Mouse (Mus musculus) thymus, adult 18-20 months (tissue): ENCODE measurements around the gene Tbcc.

ENCODE experiments used
- DNase-seq, 2 experiments: peaks; one replicate each; pipeline ENCODE4 v3.0.0; 2022; ENCODE audit warnings: mixed read lengths in 2 of 2

The Tbcc gene

DNA sequence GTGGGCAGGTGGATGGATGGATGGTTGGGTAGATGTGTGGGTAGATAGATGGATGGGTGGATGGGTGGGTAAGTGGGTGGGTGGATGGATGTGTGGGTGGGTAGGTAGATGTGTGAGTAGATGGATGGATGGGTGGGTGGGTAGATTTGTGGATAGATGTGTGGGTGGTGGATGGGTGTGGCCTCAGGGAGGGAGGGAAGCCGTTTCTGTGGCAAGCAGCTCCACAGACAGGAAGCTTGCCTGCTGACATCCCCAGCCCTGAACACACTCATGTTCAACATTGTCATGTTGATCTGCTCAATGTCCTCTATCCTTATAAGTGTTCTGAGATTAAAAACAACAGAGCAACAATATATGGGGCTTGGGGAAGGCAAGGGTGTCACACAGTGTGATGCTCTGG, 19.6 kb upstream of the Tbcc start:
- no peak for DNase-seq

GRCm38 (mm10) chr17:46872806-46873205, 17.7 kb upstream of the Tbcc start:
- DNase-seq, result no peak

DNA sequence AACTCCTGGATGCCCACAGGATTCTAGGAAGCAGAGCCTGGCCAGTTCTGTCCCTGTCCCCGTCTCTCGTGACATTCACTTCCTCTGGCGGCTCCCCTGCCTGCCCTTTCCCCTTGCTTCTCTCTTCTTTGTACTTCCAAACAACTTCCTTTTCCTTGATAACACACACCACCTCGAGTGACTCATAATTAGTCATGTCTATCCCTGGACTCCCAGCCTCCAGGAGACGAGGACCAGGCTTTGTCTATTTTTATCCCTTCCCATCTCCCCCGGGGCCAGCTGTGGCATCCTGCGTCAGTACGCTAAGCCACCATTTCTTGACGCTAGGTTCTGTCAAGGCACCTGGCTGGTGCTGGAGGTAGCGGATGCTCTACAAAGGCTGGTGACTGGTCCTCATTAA, 16.4 kb upstream of the Tbcc start:
- DNase-seq, result no peak

GRCm38 (mm10) chr17:46875626-46876025, 14.9 kb upstream of the Tbcc start:
- no peak for DNase-seq

- no peak for DNase-seq
These were observed 14.0 kb upstream of the Tbcc start for GRCm38 (mm10) chr17:46876371-46876950.

- no peak for DNase-seq
These were observed 13.4 kb upstream of the Tbcc start for GRCm38 (mm10) chr17:46877061-46877460.

GRCm38 (mm10) chr17:46879841-46880311, 10.6 kb upstream of the Tbcc start:
- DNase-seq, result no peak

GRCm38 (mm10) chr17:46880322-46880721, 10.2 kb upstream of the Tbcc start:
- no peak for DNase-seq

DNA sequence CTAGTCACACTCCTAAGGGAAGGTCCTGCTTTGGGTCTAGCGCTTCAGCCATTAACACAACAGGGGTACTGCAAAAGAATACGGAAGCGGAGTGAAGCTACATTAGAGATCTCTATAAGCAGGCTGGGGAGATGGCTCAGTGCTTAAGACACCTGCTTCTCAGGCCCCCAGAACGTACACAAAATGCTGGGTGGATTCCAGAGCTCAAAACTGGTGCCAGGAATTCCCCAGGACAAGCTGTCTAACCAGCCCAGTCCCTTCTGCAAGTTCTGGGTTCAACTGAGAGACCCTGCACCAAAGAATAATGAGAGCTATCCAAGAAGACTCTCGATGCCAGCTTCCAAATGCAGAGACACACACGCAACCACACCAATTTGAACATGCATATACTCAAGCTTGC, 8.8 kb upstream of the Tbcc start:
- DNase-seq, result no peak

- DNase-seq, result no peak
These were observed 7.4 kb upstream of the Tbcc start for GRCm38 (mm10) chr17:46883107-46883506.

DNA sequence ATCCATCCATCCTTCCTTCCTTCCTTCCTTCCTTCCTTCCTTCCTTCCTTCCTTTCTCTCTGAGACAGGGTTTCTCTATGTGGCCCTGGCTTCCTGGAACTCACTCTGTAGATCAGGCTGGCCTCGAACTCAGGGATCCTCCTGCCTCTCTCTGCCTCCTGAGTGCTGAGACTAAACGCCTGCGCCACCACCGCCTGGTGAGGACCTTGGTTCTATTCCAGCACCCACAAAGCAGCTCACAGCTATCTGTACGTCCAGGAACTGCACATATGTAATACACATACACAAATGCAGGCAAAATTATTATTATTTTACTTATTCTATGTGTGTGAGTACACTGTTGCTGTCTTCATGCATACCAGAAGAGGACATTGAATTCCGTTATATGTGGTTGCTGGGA, 5.7 kb upstream of the Tbcc start:
- DNase-seq, result no peak

DNA sequence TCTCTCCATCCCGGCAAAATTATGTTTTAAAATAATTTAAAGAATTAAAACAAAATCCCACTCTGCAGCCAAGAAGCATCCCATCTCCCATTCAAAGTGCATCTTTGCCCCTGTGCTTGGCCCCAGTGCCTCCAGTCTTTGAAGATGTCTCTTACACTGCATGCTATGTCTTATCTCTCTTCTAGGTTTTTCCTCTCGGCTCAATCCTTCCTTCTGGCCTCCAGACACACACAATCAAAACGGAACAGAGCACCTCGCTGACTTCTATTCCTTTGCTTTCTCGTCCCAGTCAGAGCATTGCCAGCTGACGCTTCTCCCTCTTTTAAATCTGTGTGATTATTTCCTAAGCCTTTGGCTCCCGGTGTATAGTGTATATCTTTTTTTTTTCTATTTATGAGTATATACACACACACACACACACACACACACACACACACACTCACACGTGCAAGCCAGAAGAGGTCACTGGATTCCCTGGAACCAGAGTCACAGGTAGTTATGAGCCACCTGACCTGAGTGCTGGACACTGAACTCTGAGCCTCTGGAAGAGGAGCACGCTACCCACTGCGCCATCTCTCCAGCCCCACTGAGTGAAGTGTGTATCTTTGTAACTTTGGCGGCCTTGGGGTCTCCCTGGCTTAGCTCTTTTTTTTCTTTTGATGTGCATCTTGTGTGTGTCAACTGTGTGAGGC, 5.1 kb upstream of the Tbcc start:
- no peak for DNase-seq

DNA sequence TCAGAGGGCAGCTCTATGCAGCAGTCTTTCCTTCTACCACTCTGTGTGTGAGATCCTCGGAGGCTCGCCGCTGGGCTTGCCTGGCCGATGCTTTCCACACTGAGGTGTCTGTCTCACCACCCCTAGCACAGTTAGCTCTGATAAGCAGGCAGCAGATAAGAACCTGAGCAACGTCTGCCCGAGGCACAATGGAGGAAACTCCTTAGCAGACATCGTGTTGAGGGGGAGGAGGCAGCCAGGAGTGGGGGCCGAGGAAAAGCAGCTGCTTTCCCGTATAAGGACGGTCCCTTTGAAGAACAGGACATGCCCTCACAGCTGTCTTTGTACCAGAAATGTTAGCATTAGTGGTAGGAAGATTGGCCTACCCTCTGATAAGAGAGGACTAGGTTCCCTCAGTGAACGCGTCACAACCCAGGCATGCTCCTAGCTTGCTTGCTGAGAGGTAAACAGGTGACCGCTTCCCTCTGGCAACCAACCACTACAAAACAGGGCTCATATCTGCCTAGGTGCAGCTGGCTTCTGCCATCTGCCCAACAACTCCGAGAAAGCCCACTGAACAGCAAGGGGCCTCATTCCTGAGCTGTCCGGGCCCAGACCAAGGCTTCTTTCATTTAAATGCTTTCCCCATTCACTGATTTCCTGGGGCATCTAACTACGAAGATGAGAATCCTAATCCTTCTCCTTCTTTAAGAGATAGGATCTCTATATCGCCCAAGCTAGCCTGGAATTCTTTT, 4.4 kb upstream of the Tbcc start:
- DNase-seq, result no peak

DNA sequence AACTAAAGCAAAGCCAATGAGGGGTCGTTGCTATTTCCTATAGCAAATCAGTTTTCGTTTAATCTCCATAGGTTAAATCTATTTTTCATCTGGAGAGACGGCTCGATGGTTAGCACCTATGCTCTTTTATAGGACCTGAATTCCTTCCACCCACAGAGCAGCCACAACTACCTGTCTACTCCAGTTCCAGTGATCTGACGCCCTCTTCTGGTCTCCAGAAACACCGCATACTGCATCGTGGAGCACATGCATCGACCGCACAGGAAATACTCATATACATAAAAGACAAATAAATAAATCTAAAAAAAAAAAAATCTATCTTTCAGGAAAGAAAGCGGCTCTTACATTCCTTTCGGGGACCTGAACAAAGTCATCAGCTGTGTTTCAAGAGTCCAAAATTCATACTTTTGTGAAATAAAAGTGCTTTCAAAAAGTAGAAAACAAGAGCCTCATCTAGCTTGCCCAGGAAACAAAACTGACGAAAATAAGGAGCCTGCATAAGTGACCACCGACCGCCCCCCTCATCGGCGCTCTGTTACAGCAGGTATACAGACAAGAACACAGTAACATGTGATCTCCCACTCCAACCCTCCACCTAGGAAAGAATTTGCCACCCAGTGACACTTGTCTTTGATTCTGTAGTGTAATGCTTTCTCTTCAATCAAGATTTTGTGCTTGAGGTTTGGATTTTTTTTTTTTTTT, 1.8 kb upstream of the Tbcc start:
- peak in 1 of 2 experiments; percentile 45 for DNase-seq

- peak; percentile 52 to 68 for DNase-seq
These were observed 917 bp upstream of the Tbcc start for GRCm38 (mm10) chr17:46889450-46890084.

GRCm38 (mm10) chr17:46890843-46891594, 535 bp downstream of the Tbcc start:
- DNase-seq, result peak; percentile 40 to 55

DNA sequence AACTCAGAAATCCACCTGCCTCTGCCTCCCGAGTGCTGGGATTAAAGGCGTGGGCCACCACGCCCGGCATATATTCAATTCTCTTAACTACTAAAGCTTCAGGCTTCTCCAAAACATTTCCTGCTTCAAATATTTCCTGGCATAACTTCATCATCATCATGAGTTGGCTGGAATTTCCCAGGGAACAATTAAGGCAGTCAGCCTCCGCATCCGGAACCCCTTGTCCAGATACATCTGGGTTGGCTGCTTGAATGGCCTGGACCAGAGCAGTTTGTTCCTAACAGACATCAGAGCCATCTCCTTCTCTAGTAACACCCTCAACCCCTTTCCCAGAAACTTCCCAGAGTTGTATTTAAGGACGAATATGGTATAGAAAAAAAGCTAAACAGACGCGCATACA, 4.9 kb downstream of the Tbcc start:
- DNase-seq, result no peak

DNA sequence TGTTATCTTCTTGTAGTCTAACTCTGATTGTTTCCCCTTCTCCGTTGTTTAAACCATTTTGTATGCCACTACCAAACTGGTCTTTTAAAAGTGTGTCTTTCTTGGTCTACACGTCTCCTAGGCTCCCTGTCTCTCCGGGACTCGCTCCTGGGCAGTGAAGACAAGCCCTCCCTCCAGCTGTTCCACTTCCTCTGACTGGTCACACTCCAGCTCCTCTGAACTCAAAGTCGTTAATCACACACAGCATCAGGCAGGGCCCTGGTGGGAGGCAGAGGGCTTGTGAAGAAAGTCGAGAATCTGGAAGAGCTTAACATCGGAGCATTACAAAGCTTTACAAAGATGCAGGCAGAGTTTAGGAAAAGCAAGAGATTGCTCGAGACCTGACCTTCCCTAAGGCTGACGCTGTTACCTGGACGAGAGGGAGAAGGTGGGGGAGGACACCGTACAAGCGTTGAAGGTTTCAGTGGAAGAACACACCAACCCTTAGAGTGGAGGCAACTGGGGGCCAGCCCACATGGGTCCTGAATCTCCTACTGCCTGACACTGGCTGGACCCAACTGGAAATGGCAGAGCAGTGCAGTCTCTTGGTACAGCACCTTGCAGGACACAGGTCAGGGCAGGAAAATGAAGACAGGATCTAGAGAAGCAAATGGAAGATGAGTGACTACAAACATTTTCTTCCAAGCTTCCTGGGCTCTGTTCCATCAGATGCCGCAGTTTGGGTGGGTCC, 6.9 kb downstream of the Tbcc start:
- no peak for DNase-seq

- DNase-seq, result no peak
These were observed 10.5 kb downstream of the Tbcc start for GRCm38 (mm10) chr17:46900941-46901340.

- DNase-seq, result peak; percentile 32 to 33
These were observed 13.5 kb downstream of the Tbcc start for GRCm38 (mm10) chr17:46903876-46904490.

GRCm38 (mm10) chr17:46910186-46910585, 19.7 kb downstream of the Tbcc start, which contains the start of gene Prph2:
Prph2 (plus strand) TSS chr17:46910459.
- no peak for DNase-seq
